Mouse (Mus musculus) stomach, postnatal 0 days (tissue): ENCODE results near the gene Tmcc2.

Experiments
- CTCF ChIP-seq: IDR thresholded peaks from 2 replicates; pipeline ENCODE4 v1.5.1; 2016; ENCODE audit warnings: antibody characterized with exemption, low read depth, mild to moderate bottlenecking, moderate library complexity
- EP300 ChIP-seq: optimal IDR thresholded peaks from 2 replicates; pipeline ENCODE3; 2016; ENCODE audit warnings: antibody characterized with exemption

- no peak for TF ChIP-seq CTCF
- TF ChIP-seq EP300: no peak
These were observed 43.0 kb upstream of the Tmcc2 start for GRCm38 (mm10) chr1:132434032-132434431.
